Mouse (Mus musculus) CH12.LX (cell line): ENCODE data around the gene Krt35. TPM values are rescaled to one million over a fixed set of nuclear protein-coding genes. Genes with fewer than 3 reads are reported as not detected.

ENCODE experiments used
- DNase-seq: peaks from one replicate; pipeline ENCODE4 v3.0.0-alpha.2; 2013; ENCODE audit errors: extremely low read depth
- H3K27ac ChIP-seq: 2 replicates; pipeline ENCODE4 v1.5.1; 2012; ENCODE audit warnings: low read depth, mild to moderate bottlenecking, control low read depth, moderate library complexity; ENCODE audit not compliant: insufficient read depth
- H3K27me3 ChIP-seq: replicated peaks from 2 replicates; pipeline ENCODE3; 2012; ENCODE audit warnings: inconsistent platforms
- H3K36me3 ChIP-seq, 2 experiments: replicated peaks in 1 of 2; 2 replicates each; pipeline versions ENCODE3 to v1.6.1; 2012; ENCODE audit warnings: inconsistent platforms in 1 of 2, low read length in 1 of 2, mild to moderate bottlenecking in 1 of 2, mixed read lengths in 1 of 2, moderate library complexity in 1 of 2; ENCODE audit not compliant: control insufficient read depth in 1 of 2, insufficient read depth in 1 of 2
- H3K4me1 ChIP-seq, 2 experiments: 2 replicates each; pipeline ENCODE4 v1.6.1; 2012; ENCODE audit warnings: inconsistent platforms in 1 of 2, moderate library complexity in 1 of 2; ENCODE audit not compliant: insufficient read depth in 2 of 2, control insufficient read depth in 1 of 2
- H3K4me2 ChIP-seq: 2 replicates; pipeline ENCODE4 v1.6.1; 2012; ENCODE audit warnings: low read depth, mild to moderate bottlenecking, control low read depth; ENCODE audit not compliant: poor library complexity, insufficient read depth, severe bottlenecking
- H3K4me3 ChIP-seq, 3 experiments: fragments of 150-350 bp in 1 of 3; sonication (generic) in 1 of 3; replicated peaks in 1 of 3; 2 replicates each; pipeline versions ENCODE3 to v1.5.1; 2011 to 2012; ENCODE audit warnings: low read depth in 2 of 3, low read length in 2 of 3, mild to moderate bottlenecking in 2 of 3, moderate library complexity in 2 of 3, control low read depth in 1 of 3, improper control_type of control experiment in 1 of 3, inconsistent platforms in 1 of 3, mixed read lengths in 1 of 3; ENCODE audit not compliant: poor library complexity in 1 of 3
- H3K79me2 ChIP-seq: replicated peaks from 2 replicates; pipeline ENCODE4 v1.6.1; 2012; ENCODE audit warnings: mild to moderate bottlenecking, moderate library complexity; ENCODE audit not compliant: control insufficient read depth, poor library complexity, insufficient read depth, severe bottlenecking; ENCODE audit errors: extremely low read depth
- H3K9ac ChIP-seq: 2 replicates; pipeline ENCODE4 v1.6.1; 2012; ENCODE audit warnings: low read depth, mild to moderate bottlenecking, control low read depth, moderate library complexity; ENCODE audit not compliant: insufficient read depth
- H3K9me3 ChIP-seq: replicated peaks from 2 replicates; pipeline ENCODE3; 2012; ENCODE audit warnings: low read length, inconsistent platforms, mixed read lengths
- CHD1 ChIP-seq: IDR thresholded peaks from 2 replicates; pipeline ENCODE4 v1.6.1; 2012; ENCODE audit warnings: low read depth, low read length, improper control_type of control experiment, inconsistent platforms
- CTCF ChIP-seq, 2 experiments: IDR thresholded peaks in 1 of 2; conservative IDR thresholded peaks in 1 of 2; 2 replicates each; pipeline ENCODE4 v1.5.1; 2011 to 2012; ENCODE audit warnings: low read depth in 2 of 2, low read length in 2 of 2, improper control_type of control experiment in 1 of 2, inconsistent platforms in 1 of 2, mild to moderate bottlenecking in 1 of 2, moderate library complexity in 1 of 2
- E2F4 ChIP-seq: IDR thresholded peaks from 2 replicates; pipeline ENCODE4 v1.6.1; 2011; ENCODE audit warnings: low read depth, low read length, improper control_type of control experiment; ENCODE audit not compliant: insufficient replicate concordance
- GABPA ChIP-seq: IDR thresholded peaks from 2 replicates; pipeline ENCODE4 v1.6.1; 2012; ENCODE audit warnings: low read depth, low read length, improper control_type of control experiment, inconsistent platforms; ENCODE audit not compliant: insufficient replicate concordance
- IRF4 ChIP-seq: IDR thresholded peaks from 2 replicates; pipeline ENCODE4 v1.6.1; 2014; ENCODE audit warnings: low read depth, mild to moderate bottlenecking, inconsistent platforms, low read length, improper control_type of control experiment
- JUND ChIP-seq: conservative IDR thresholded peaks from 2 replicates; pipeline ENCODE4 v1.6.1; 2011; ENCODE audit warnings: low read depth, low read length, improper control_type of control experiment
- KAT2A ChIP-seq: IDR thresholded peaks from 2 replicates; pipeline ENCODE4 v1.6.1; 2012; ENCODE audit warnings: low read length, improper control_type of control experiment, inconsistent platforms; ENCODE audit not compliant: insufficient replicate concordance
- MAX ChIP-seq: IDR thresholded peaks from 2 replicates; pipeline ENCODE4 v1.6.1; 2011; ENCODE audit warnings: low read length, improper control_type of control experiment
- MEF2A ChIP-seq: IDR thresholded peaks from 2 replicates; pipeline ENCODE4 v1.6.1; 2014; ENCODE audit warnings: low read depth, mild to moderate bottlenecking, inconsistent platforms, low read length, improper control_type of control experiment, borderline replicate concordance
- MYC ChIP-seq: IDR thresholded peaks from 2 replicates; pipeline ENCODE4 v1.6.1; 2011; ENCODE audit warnings: low read depth, mild to moderate bottlenecking, improper control_type of control experiment, low read length
- PAX5 ChIP-seq: IDR thresholded peaks from 2 replicates; pipeline ENCODE4 v1.6.1; 2012; ENCODE audit warnings: low read length, inconsistent platforms, mixed read lengths
- POLR2AphosphoS2 ChIP-seq: IDR thresholded peaks from 2 replicates; pipeline ENCODE4 v1.6.1; 2011; ENCODE audit warnings: low read depth, low read length, improper control_type of control experiment
- RAD21 ChIP-seq: IDR thresholded peaks from 2 replicates; pipeline ENCODE4 v1.6.1; 2011; ENCODE audit warnings: low read depth, mild to moderate bottlenecking, low read length, improper control_type of control experiment, moderate library complexity
- RCOR1 ChIP-seq: conservative IDR thresholded peaks from 2 replicates; pipeline ENCODE4 v1.6.1; 2012; ENCODE audit warnings: low read depth, mild to moderate bottlenecking, inconsistent platforms, low read length, improper control_type of control experiment
- SIN3A ChIP-seq: IDR thresholded peaks from 2 replicates; pipeline ENCODE4 v1.6.1; 2012; ENCODE audit warnings: low read length, improper control_type of control experiment, inconsistent platforms
- TBP ChIP-seq: conservative IDR thresholded peaks from 2 replicates; pipeline ENCODE4 v1.6.1; 2011; ENCODE audit warnings: low read depth, low read length, improper control_type of control experiment
- TCF12 ChIP-seq: IDR thresholded peaks from 2 replicates; pipeline ENCODE4 v1.6.1; 2014; ENCODE audit warnings: low read depth, mild to moderate bottlenecking, inconsistent platforms, low read length, improper control_type of control experiment
- USF1 ChIP-seq: IDR thresholded peaks from 2 replicates; pipeline ENCODE4 v1.6.1; 2014; ENCODE audit warnings: low read depth, mild to moderate bottlenecking, inconsistent platforms, low read length, improper control_type of control experiment
- ZMIZ1 ChIP-seq: IDR thresholded peaks from 2 replicates; pipeline ENCODE4 v1.6.1; 2012; ENCODE audit warnings: low read depth, mild to moderate bottlenecking, inconsistent platforms, low read length, improper control_type of control experiment
- ZNF384 ChIP-seq: IDR thresholded peaks from 2 replicates; pipeline ENCODE4 v1.6.1; 2012; ENCODE audit warnings: low read depth, low read length, improper control_type of control experiment, inconsistent platforms
- dilution Hi-C: fragments of 300-500 bp; cut with MboI; formaldehyde crosslinking; loops from 2 replicates; pipeline ENCODE4 v1.14.3; 2020; ENCODE audit warnings: low sequenced_read_pairs; ENCODE audit not compliant: extremely low pct_unique_long_range_greater_than_20kb, extremely low pct_ligation_motif_present
- in situ Hi-C: fragments of 300-500 bp; cut with MboI; formaldehyde crosslinking; loops from 3 replicates; pipeline ENCODE4 v1.14.3; 2019; ENCODE audit warnings: low sequenced_read_pairs, low pct_ligation_motif_present, low pct_unique_long_range_greater_than_20kb, mixed read lengths
- polyA plus RNA-seq: library from polyadenylated mRNA; unstranded; fragments of >175 nt; gene quantifications from 2 replicates; pipeline ENCODE4 v1.2.1, GENCODE M21; 2012; ENCODE audit warnings: low read depth; ENCODE audit not compliant: insufficient read length
- total RNA-seq, 2 experiments: library from RNA; depleted of rRNA; stranded (reverse); fragments of 300-350 nt in 1 of 2; fragments of >200 nt in 1 of 2; gene quantifications; 2 replicates each; pipeline ENCODE4 v1.2.3; 2012 to 2014

The Krt35 gene
- total and polyA plus RNA-seq, 3 experiments = not detected

GRCm38 (mm10) chr11:100050451-100050850 is 45.6 kb downstream of the Krt35 start, which contains the start of gene Krt31:
Krt31 (minus strand) TSS chr11:100050551.
- dilution Hi-C loops (no loop called here), in situ Hi-C loops (no loop called here)
- Histone ChIP-seq H3K4me2 (no peak within 1 kb of the TSS), H3K4me1 (no peaks in the 10 kb centered on the region), H3K4me3 (no peak within 1 kb of the TSS), H3K79me2 (no peaks in the 10 kb centered on the region), H3K9ac (no peak within 1 kb of the TSS), H3K9me3 (no peaks in the 10 kb centered on the region), H3K27me3 (peaks cover 82% of the 10 kb centered on the region), H3K27ac (no peak within 1 kb of the TSS), H3K36me3 (no peaks in the 10 kb centered on the region)
- TF ChIP-seq GABPA (no peak), JUND (no peak), POLR2AphosphoS2 (no peak), CHD1 (no peak), MAX (no peak), IRF4 (no peak), RAD21 (no peak), MEF2A (no peak), TCF12 (no peak), KAT2A (no peak), USF1 (no peak)
- DNase-seq = no peak

DNA sequence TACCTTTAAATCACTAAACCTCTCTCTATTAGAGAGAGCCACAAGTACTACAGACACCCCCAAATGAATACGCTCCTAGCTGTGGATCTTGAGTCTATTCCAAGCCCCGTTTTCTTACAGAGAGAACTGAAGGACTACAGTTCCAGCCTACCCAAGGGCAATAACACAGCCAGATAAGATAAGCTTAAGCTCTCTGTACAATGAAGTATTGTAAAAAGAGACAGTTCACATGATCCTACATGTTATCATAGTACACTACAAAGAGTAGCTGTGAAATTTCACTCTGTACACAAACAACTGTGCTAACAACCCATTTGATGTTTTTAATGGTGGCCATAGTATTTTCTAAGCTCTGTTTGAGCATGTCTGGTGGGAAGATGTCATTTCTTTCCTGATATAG is 48.8 kb downstream of the Krt35 start:
- Histone ChIP-seq H3K9me3 (no peaks in the 10 kb centered on the region), H3K79me2 (no peaks in the 10 kb centered on the region), H3K9ac (no peak overlapping the region), H3K4me3 (no peak overlapping the region), H3K36me3 (no peaks in the 10 kb centered on the region), H3K4me2 (no peak overlapping the region), H3K27ac (no peak overlapping the region), H3K4me1 (no peaks in the 10 kb centered on the region), H3K27me3 (peaks cover 88% of the 10 kb centered on the region)
- dilution Hi-C loops = no loop called here
- no peak for DNase-seq
- in situ Hi-C loops = no loop called here
- TF ChIP-seq MYC (no peak), POLR2AphosphoS2 (no peak), RCOR1 (no peak), ZMIZ1 (no peak), SIN3A (no peak), PAX5 (no peak), ZNF384 (no peak), MAX (no peak), TBP (no peak), CTCF (conservative IDR thresholded peaks at IDR 0.05 in 1 of 2, IDR thresholded peaks at IDR 0.05 in 1 of 2; ENCODE audit: low read depth in 2 of 2, low read length in 2 of 2) (no peak), E2F4 (no peak)
